24 mouse cellular contexts compared by ENCODE assay signal in genomic region chr17:11333741-11334140, GRCm38 (mm10).
"Had no signal": no experiment of that assay in that cellular context is flagged by ENCODE, and none has a peak within 500 bp of the region (broad histone marks: within the 10 kb centered on the region; RNA-seq: fewer than 3 reads in every experiment).

No protein-coding gene starts in this region.

- DNase-seq: kidney, adult 8-10 months; kidney, postnatal 10 days; kidney, postnatal 4 days; left cerebral cortex, postnatal 4 days; liver, postnatal 0 days; lung, embryonic 14.5 days; right cerebral cortex, adult 18-20 months; right cerebral cortex, postnatal 25 days; spleen, adult 18-20 months; thymus, postnatal 25 days had no signal

- H3K9me3 ChIP-seq: kidney, embryonic 15.5 days; limb, embryonic 12.5 days; limb, embryonic 15.5 days; megakaryocyte, embryonic 14.5 days; midbrain, embryonic 10.5 days; midbrain, embryonic 13.5 days; neural tube, embryonic 13.5 days; stomach, embryonic 15.5 days had no signal

- H3K4me3 ChIP-seq: kidney, embryonic 15.5 days; limb, embryonic 12.5 days; limb, embryonic 15.5 days; megakaryocyte, embryonic 14.5 days; midbrain, embryonic 10.5 days; midbrain, embryonic 13.5 days; myocyte; neural tube, embryonic 13.5 days; stomach, embryonic 15.5 days had no signal

- H3K9ac ChIP-seq: kidney, embryonic 15.5 days; limb, embryonic 12.5 days; limb, embryonic 15.5 days; liver, embryonic 14.5 days; liver, postnatal 0 days; lung, embryonic 14.5 days; midbrain, embryonic 13.5 days; neural tube, embryonic 13.5 days; stomach, embryonic 15.5 days had no signal

- ATAC-seq: liver, postnatal 0 days; lung, postnatal 0 days; midbrain, embryonic 13.5 days; midbrain, embryonic 16.5 days had no signal

- H3K27me3 ChIP-seq: kidney, embryonic 15.5 days; limb, embryonic 15.5 days; megakaryocyte, embryonic 14.5 days; midbrain, embryonic 13.5 days; neural tube, embryonic 13.5 days; stomach, embryonic 15.5 days had no signal

- H3K27ac ChIP-seq: kidney, embryonic 15.5 days; limb, embryonic 12.5 days; limb, embryonic 15.5 days; liver, embryonic 14.5 days; macrophage; midbrain, embryonic 10.5 days; midbrain, embryonic 13.5 days; neural tube, embryonic 13.5 days; stomach, embryonic 15.5 days had no signal

- H3K4me2 ChIP-seq: kidney, embryonic 15.5 days; limb, embryonic 12.5 days; limb, embryonic 15.5 days; liver, embryonic 11.5 days; lung, embryonic 14.5 days; midbrain, embryonic 13.5 days; neural tube, embryonic 13.5 days; stomach, embryonic 15.5 days had no signal

- H3K36me3 ChIP-seq: kidney, embryonic 15.5 days; limb, embryonic 12.5 days; limb, embryonic 15.5 days; midbrain, embryonic 10.5 days; midbrain, embryonic 13.5 days; neural tube, embryonic 13.5 days; stomach, embryonic 15.5 days had no signal

- H3K4me1 ChIP-seq: kidney, embryonic 15.5 days; limb, embryonic 12.5 days; limb, embryonic 15.5 days; megakaryocyte, embryonic 14.5 days; stomach, embryonic 15.5 days had no signal
